Mouse (Mus musculus): ENCODE results near the gene Col13a1. TPM values are rescaled to one million over a fixed set of nuclear protein-coding genes. Genes with fewer than 3 reads are reported as not detected.

The Col13a1 gene
- total and polyA plus RNA-seq, 3 experiments: not detected

DNA sequence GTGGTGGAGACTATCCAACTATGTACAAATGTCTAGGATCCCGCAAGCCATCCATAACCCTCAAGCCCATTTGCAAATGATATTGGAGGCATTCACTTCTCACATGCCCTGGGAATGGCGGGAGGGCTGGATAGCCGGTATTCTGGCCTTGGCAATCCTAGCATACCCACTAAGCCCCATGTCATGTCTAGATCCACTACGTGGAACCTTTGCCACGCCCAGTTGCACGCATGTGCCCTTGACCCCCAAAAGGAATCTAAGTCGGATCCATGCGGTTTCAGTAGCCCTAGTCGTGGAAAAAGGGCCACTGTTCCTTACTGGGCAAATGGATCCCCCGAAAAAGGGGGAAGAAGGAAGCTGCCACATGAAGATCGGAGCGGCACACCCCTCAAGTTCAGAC, 147.7 kb downstream of the Col13a1 start:
- Histone ChIP-seq H3K4me2 (ENCODE audit: insufficient read depth, low read depth, poor library complexity, severe bottlenecking) (no peak overlapping the region), H3K27me3 (replicated peaks) (no peaks in the 10 kb centered on the region), H3K27ac (ENCODE audit: insufficient read depth, low read depth) (no peak overlapping the region), H3K9ac (ENCODE audit: insufficient read depth, low read depth) (no peak overlapping the region), H3K79me2 (replicated peaks; ENCODE audit: control insufficient read depth, extremely low read depth, insufficient read depth, poor library complexity, severe bottlenecking) (no peaks in the 10 kb centered on the region), H3K4me1 (ENCODE audit: control insufficient read depth in 1 of 2, insufficient read depth in 2 of 2) (peaks cover 12 to 49% of the 10 kb centered on the region in 2 experiments), H3K4me3 (replicated peaks in 1 of 3; ENCODE audit: low read depth in 2 of 3, low read length in 2 of 3, poor library complexity in 1 of 3) (no peak overlapping the region), H3K9me3 (replicated peaks; ENCODE audit: low read length) (no peaks in the 10 kb centered on the region), H3K36me3 (replicated peaks in 1 of 2; ENCODE audit: control insufficient read depth in 1 of 2, insufficient read depth in 1 of 2, low read length in 1 of 2) (no peaks in the 10 kb centered on the region)
- DNase-seq (ENCODE audit: extremely low read depth): no peak
- in situ Hi-C loops (cut with MboI; ENCODE audit: low pct_ligation_motif_present, low pct_unique_long_range_greater_than_20kb, low sequenced_read_pairs) (loop anchor here (25.0 kb wide), 1 partner anchor 556 kb away; the partner anchor contains the start of gene Hk1), dilution Hi-C loops (cut with MboI; ENCODE audit: extremely low pct_ligation_motif_present, extremely low pct_unique_long_range_greater_than_20kb, low sequenced_read_pairs) (no loop called here)
- TF ChIP-seq RAD21 (IDR thresholded peaks at IDR 0.05; ENCODE audit: low read depth, low read length) (no peak), MYC (IDR thresholded peaks at IDR 0.05; ENCODE audit: low read depth, low read length) (no peak), EP300 (IDR thresholded peaks at IDR 0.05; ENCODE audit: low read length) (no peak), JUND (conservative IDR thresholded peaks at IDR 0.05; ENCODE audit: low read depth, low read length) (no peak), ZKSCAN1 (IDR thresholded peaks at IDR 0.05; ENCODE audit: borderline replicate concordance, low read depth, low read length) (no peak), USF1 (IDR thresholded peaks at IDR 0.05; ENCODE audit: low read depth, low read length) (no peak), NRF1 (IDR thresholded peaks at IDR 0.05; ENCODE audit: low read depth, low read length) (no peak), CHD2 (IDR thresholded peaks at IDR 0.05; ENCODE audit: low read length) (no peak), HCFC1 (IDR thresholded peaks at IDR 0.05; ENCODE audit: low read depth, low read length) (no peak), POLR2A (IDR thresholded peaks at IDR 0.05; ENCODE audit: low read depth, low read length) (no peak), ETS1 (conservative IDR thresholded peaks at IDR 0.05; ENCODE audit: low read depth, low read length) (no peak), TBP (conservative IDR thresholded peaks at IDR 0.05; ENCODE audit: low read depth, low read length) (no peak), E2F4 (IDR thresholded peaks at IDR 0.05; ENCODE audit: insufficient replicate concordance, low read depth, low read length) (no peak), ZMIZ1 (IDR thresholded peaks at IDR 0.05; ENCODE audit: low read depth, low read length) (no peak)

DNA sequence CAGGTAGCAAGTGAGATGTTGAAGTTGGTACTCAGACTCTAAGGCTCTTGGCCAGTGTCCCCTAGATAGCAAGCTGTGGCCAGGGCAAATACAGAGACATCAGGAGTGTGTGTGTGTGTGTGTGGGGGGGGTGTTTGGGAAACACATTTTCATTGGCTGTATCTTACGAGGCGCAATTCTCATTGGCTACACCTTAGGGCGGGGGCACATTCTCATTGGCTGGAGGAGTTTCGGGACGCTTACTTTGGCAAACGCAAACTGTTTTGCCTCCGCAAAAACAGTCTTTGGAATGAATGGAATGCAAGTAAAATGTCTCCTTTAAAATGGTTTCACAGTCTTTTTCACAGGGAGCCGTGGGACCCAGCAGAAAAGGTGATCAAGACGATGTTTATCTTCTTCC, 148.1 kb downstream of the Col13a1 start:
- no peak overlapping the region for H3K27ac ChIP-seq (ENCODE audit: insufficient read depth, low read depth)
- TF ChIP-seq E2F4 (IDR thresholded peaks at IDR 0.05; ENCODE audit: insufficient replicate concordance, low read depth, low read length): no peak
- TF ChIP-seq JUN (IDR thresholded peaks at IDR 0.05; ENCODE audit: insufficient read depth, low read depth, low read length): no peak
- TF ChIP-seq USF2 (conservative IDR thresholded peaks at IDR 0.05; ENCODE audit: low read depth, low read length): no peak
- TF ChIP-seq TBP (conservative IDR thresholded peaks at IDR 0.05; ENCODE audit: low read depth, low read length): no peak
- TF ChIP-seq MAFK (IDR thresholded peaks at IDR 0.05; ENCODE audit: insufficient replicate concordance, low read length): no peak
- TF ChIP-seq CHD2 (IDR thresholded peaks at IDR 0.05; ENCODE audit: low read length): no peak
- no peaks in the 10 kb centered on the region for H3K27me3 ChIP-seq (replicated peaks)
- in situ Hi-C loops (cut with MboI; ENCODE audit: low pct_ligation_motif_present, low pct_unique_long_range_greater_than_20kb, low sequenced_read_pairs): loop anchor here (25.0 kb wide), 1 partner anchor 556 kb away; the partner anchor contains the start of gene Hk1
- no peaks in the 10 kb centered on the region for H3K36me3 ChIP-seq (replicated peaks in 1 of 2; ENCODE audit: control insufficient read depth in 1 of 2, insufficient read depth in 1 of 2, low read length in 1 of 2)
- no peak overlapping the region for H3K4me3 ChIP-seq (replicated peaks in 1 of 3; ENCODE audit: low read depth in 2 of 3, low read length in 2 of 3, poor library complexity in 1 of 3)
- H3K79me2 ChIP-seq (replicated peaks; ENCODE audit: control insufficient read depth, extremely low read depth, insufficient read depth, poor library complexity, severe bottlenecking): no peaks in the 10 kb centered on the region
- no peak overlapping the region for H3K4me2 ChIP-seq (ENCODE audit: insufficient read depth, low read depth, poor library complexity, severe bottlenecking)
- H3K4me1 ChIP-seq (ENCODE audit: control insufficient read depth in 1 of 2, insufficient read depth in 2 of 2): peaks cover 15 to 53% of the 10 kb centered on the region in 2 experiments
- H3K9me3 ChIP-seq (replicated peaks; ENCODE audit: low read length): no peaks in the 10 kb centered on the region
- H3K9ac ChIP-seq (ENCODE audit: insufficient read depth, low read depth): no peak overlapping the region
- dilution Hi-C loops (cut with MboI; ENCODE audit: extremely low pct_ligation_motif_present, extremely low pct_unique_long_range_greater_than_20kb, low sequenced_read_pairs): no loop called here
- no peak for DNase-seq (ENCODE audit: extremely low read depth)
